Mouse (Mus musculus): Measurements from ENCODE around the gene Six1. TPM values are rescaled to one million over a fixed set of nuclear protein-coding genes. Genes with fewer than 3 reads are reported as not detected.
"Not testable (repeated sequence)": the region's sequence is repeated elsewhere in the genome, so short reads cannot be mapped to it uniquely, and the experiment has no call there.

The Six1 gene
- polyA plus RNA-seq, 1 experiment from 2014 or later: not detected

DNA sequence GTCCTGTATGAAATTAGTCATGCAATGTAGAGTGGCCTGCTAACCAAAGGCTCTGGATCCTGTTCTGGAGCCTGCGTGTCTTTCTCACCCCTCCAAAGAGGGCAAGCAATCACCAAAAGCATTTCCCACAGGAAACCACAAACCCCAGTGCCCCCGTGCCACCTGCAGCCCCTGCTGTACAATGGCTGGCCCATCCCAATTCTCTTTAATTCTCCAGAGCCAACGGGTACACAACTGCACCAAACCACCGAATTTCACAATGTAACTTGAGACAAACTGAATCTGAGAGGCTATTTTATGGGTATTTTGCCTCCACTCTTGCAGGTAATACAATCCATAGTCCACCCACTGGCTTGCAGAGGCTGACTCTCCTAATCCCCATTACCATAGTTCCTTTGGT lies 22.4 kb downstream of the Six1 start:
- WGBS (ENCODE audit: missing documents): 9% methylated on average over 4 of the region's 4 CpGs
- Histone ChIP-seq H3K79me2 (ENCODE audit: inconsistent target) (no peaks in the 10 kb centered on the region), H3K27ac (no peak overlapping the region), H3K36me3 (ENCODE audit: inconsistent target) (no peaks in the 10 kb centered on the region), H3K4me3 (ENCODE audit: inconsistent target) (no peak overlapping the region)

DNA sequence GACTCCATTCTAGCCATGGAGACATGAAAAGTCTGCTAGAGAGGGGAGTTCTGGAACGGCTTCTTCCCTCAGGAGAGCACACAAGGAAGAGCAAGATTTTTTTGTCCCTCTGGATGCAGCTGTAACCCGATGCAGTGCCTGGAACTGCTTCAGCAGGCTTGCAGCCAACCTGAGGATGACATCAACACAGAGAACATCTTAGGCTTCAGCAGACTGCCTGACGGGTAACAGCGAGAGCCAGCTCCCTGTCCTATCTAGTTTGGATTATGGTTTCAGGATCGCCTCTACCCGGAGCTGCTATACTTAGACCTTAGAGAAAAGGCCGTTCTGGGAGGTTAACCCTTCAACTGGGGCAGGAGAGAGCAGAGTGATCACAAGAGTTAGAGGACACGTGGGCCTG lies 28.2 kb downstream of the Six1 start:
- Histone ChIP-seq H3K4me3 (ENCODE audit: inconsistent target) (no peak overlapping the region), H3K27ac (no peak overlapping the region), H3K36me3 (ENCODE audit: inconsistent target) (no peaks in the 10 kb centered on the region), H3K79me2 (ENCODE audit: inconsistent target) (no peaks in the 10 kb centered on the region)
- WGBS (ENCODE audit: missing documents): 95% methylated on average over 8 of the region's 8 CpGs

DNA sequence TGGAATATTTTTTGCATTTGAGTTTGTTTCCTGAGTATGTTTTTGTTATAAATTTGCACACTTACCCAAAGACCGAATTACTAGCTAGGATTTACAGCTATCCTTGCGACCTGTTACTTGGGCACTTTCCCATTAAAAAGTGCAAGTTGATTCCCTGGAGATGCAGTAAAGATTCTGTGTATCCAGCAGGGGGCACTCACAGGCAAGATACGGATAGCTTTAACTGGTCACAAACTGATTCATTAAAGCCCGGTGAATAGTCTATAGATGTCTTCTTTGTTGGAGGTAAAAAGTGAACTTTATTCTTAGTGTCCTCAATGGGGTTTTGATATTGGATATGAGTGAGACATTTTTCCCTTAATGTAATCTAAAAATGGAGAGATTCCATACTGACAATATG lies 32.7 kb downstream of the Six1 start:
- H3K27ac ChIP-seq: no peak overlapping the region
- H3K4me3 ChIP-seq (ENCODE audit: inconsistent target): no peak overlapping the region
- no peaks in the 10 kb centered on the region for H3K36me3 ChIP-seq (ENCODE audit: inconsistent target)
- no peaks in the 10 kb centered on the region for H3K79me2 ChIP-seq (ENCODE audit: inconsistent target)
- WGBS (ENCODE audit: missing documents): 10% methylated on average over 4 of the region's 4 CpGs

DNA sequence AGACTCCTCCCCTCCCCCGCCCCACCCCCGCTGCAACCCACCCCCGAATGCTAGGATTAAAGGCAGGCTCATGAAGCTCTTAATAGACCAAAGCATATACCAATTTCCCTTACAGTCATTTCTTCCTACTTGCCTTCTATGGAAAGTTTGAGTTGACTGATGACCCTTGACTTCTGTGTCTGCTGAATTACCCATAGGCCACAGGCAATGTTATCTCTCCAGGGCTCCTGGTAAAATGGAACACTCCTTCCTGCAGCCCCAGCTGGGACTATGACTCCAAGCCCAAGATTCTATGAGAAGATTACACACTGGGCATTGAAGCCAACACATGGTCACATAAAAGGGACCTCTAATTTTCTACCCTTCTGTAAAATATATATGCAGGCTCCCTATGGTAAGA lies 33.3 kb downstream of the Six1 start:
- Histone ChIP-seq H3K4me3 (ENCODE audit: inconsistent target) (no peak overlapping the region), H3K79me2 (ENCODE audit: inconsistent target) (no peaks in the 10 kb centered on the region), H3K27ac (no peak overlapping the region), H3K36me3 (ENCODE audit: inconsistent target) (no peaks in the 10 kb centered on the region)
- WGBS (ENCODE audit: missing documents): 33% methylated on average over 1 of the region's 3 CpGs

DNA sequence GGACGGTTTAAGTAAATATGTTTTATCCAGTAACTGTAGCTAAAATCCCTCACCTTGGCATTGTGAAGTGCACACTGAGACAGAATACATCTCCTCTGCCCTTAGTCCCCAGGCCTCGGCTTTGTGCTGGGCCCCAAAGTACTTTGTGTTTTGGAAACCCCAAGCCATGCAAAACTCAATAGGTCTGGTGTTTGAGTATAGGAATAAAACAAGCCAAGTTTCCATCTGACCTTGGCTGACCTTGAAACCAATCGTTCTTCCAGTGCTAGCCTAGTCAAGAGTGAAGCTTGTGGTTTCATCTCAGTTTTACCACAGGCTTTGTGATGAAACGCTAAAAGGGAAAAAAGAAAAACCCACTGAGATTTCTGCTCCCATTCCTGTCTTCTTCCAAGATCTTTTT lies 34.8 kb downstream of the Six1 start:
- 54% methylated on average over 4 of the region's 4 CpGs for WGBS (ENCODE audit: missing documents)
- H3K4me3 ChIP-seq (ENCODE audit: inconsistent target): no peak overlapping the region
- no peaks in the 10 kb centered on the region for H3K36me3 ChIP-seq (ENCODE audit: inconsistent target)
- H3K79me2 ChIP-seq (ENCODE audit: inconsistent target): no peaks in the 10 kb centered on the region
- H3K27ac ChIP-seq: no peak overlapping the region

DNA sequence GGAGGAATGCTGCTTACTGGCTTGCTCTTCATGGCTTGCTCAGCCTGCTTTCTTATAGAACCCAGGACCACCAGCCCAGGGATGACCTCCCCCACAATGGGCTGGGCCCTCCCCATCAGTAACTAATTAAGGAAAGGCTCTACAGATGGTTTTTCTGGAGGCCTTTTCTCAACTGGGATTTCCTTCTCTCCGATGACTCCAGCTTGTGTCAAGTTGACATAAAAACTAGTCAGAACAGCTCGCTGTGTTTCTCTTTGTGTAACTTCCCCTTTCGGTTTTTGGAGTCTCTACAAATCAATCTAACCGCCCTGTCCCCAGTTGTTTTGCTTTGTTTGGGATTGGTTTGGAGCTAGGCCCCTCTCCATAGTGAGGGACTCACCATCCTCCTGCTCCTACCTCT lies 37.5 kb downstream of the Six1 start:
- Histone ChIP-seq H3K4me3 (ENCODE audit: inconsistent target) (no peak overlapping the region), H3K27ac (no peak overlapping the region), H3K36me3 (ENCODE audit: inconsistent target) (no peaks in the 10 kb centered on the region), H3K79me2 (ENCODE audit: inconsistent target) (no peaks in the 10 kb centered on the region)
- WGBS (ENCODE audit: missing documents): 10% methylated on average over 4 of the region's 4 CpGs

DNA sequence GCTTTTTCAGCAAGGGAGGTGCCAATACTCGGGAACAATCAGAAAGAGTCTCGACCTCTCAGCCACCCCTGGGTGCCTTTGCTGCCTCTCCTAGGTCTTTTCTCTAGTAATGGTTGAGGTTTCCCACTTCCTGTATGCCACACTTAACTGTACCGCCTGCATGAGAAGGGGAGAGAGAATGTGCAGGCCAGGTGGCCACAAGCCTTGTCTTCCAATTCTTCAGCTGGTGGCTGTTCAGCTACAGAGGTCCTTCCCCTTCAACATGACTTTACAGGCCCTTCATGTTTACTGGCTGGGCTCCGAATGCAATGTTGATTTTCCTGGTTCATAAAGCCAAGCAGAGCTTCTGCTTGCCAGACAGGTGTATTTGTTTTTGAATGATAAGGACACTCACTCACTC lies 39.4 kb downstream of the Six1 start:
- Histone ChIP-seq H3K79me2 (ENCODE audit: inconsistent target) (no peaks in the 10 kb centered on the region), H3K27ac (no peak overlapping the region), H3K4me3 (ENCODE audit: inconsistent target) (no peak overlapping the region), H3K36me3 (ENCODE audit: inconsistent target) (no peaks in the 10 kb centered on the region)
- 39% methylated on average over 4 of the region's 4 CpGs for WGBS (ENCODE audit: missing documents)

DNA sequence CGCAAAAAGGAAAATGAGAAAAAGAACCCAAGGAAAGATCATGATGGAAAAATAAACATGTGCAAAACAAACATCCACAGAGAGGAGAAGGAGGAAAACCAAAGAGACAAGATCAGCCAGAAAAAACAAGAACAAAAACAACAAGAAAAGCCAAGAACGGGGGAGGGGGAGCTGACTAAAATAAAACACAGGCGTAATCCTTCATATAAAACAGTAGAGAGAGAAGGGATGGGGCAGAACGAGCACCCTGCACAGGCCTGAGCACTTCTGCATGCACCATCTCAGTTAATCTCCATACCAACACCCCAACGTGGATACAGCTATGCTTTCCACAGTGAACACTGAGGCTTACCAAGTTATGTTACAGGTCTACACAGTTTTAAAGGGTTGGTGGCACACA lies 40.9 kb downstream of the Six1 start:
- no peaks in the 10 kb centered on the region for H3K79me2 ChIP-seq (ENCODE audit: inconsistent target)
- H3K27ac ChIP-seq: no peak overlapping the region
- WGBS (ENCODE audit: missing documents): 90% methylated on average over 5 of the region's 5 CpGs
- H3K36me3 ChIP-seq (ENCODE audit: inconsistent target): no peaks in the 10 kb centered on the region
- no peak overlapping the region for H3K4me3 ChIP-seq (ENCODE audit: inconsistent target)

DNA sequence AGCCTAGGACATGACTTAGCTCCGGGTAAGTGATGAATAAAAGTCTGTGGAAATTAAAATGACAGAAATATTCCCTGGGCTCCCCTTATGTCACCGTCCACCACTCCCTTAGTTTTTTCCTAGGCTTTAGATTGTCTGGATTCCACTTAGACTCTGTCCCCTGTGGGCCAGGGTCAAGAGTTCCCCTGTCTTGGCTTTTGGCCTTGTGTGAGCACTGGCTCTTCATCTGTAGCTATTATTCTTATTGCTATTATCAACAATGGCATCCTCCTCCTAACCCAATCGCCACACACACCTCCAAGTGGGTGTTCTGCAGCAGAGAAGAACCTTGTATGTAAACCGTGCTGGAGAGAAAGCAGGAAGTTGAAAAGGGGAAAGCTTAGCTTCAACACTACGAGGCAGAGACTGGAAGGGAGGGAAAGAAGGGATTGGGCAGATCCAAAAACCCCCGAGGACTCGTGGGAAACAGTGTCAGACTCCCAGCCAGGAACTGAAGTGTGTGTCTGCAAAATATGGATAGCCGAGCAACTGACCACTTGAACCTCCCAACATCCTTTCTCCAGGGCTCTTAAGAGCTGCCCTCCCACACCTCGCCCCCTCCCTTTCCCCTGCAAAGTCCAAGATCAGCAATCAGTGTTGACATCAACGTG lies 41.4 kb downstream of the Six1 start:
- WGBS (ENCODE audit: missing documents): 51% methylated on average over 10 of the region's 10 CpGs
- Histone ChIP-seq H3K79me2 (ENCODE audit: inconsistent target) (no peaks in the 10 kb centered on the region), H3K27ac (no peak overlapping the region), H3K36me3 (ENCODE audit: inconsistent target) (no peaks in the 10 kb centered on the region), H3K4me3 (ENCODE audit: inconsistent target) (no peak overlapping the region)

DNA sequence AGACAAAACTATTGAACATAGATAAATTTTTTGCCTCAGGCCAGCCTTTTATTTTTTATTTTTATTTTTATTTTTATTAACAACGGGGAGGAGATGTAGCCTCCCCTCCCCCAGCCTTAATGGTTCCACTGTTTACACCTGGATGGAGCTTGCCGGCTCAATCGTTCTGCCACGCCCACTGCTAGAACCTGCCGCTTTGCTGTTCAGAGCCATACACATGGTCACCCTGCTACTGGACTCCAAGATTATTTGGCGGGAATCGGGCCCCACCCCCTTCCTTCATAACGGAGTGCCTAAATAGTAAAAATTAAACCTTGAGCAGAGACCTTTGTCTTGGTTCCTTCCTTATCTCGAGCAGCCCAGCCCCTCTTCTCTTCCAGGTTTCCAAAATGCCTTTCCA lies 50.8 kb downstream of the Six1 start:
- H3K4me3 ChIP-seq (ENCODE audit: inconsistent target); H3K36me3 ChIP-seq (ENCODE audit: inconsistent target); H3K27ac ChIP-seq; H3K79me2 ChIP-seq (ENCODE audit: inconsistent target): not testable (repeated sequence)
- WGBS (ENCODE audit: missing documents): 52% methylated on average over 9 of the region's 9 CpGs

DNA sequence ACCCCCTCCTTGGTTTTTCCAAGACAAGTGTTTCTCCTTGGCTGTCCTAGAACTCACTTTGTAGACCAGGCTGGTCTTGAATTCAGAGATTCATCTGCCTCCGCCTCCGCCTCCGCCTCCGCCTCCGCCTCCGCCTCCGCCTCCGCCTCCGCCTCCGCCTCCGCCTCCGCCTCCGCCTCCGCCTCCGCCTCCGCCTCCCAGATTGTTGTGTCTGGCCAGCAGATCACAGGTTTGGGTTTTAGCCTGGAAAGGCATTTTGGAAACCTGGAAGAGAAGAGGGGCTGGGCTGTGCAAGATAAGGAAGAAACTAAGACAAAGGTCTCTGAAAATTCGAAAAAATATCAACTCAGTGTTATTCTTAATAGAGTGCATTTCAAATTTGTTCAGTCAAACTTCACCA lies 51.4 kb downstream of the Six1 start:
- H3K4me3 ChIP-seq (ENCODE audit: inconsistent target); H3K27ac ChIP-seq; H3K79me2 ChIP-seq (ENCODE audit: inconsistent target); H3K36me3 ChIP-seq (ENCODE audit: inconsistent target): not testable (repeated sequence)
- WGBS (ENCODE audit: missing documents): 61% methylated on average over 11 of the region's 17 CpGs

DNA sequence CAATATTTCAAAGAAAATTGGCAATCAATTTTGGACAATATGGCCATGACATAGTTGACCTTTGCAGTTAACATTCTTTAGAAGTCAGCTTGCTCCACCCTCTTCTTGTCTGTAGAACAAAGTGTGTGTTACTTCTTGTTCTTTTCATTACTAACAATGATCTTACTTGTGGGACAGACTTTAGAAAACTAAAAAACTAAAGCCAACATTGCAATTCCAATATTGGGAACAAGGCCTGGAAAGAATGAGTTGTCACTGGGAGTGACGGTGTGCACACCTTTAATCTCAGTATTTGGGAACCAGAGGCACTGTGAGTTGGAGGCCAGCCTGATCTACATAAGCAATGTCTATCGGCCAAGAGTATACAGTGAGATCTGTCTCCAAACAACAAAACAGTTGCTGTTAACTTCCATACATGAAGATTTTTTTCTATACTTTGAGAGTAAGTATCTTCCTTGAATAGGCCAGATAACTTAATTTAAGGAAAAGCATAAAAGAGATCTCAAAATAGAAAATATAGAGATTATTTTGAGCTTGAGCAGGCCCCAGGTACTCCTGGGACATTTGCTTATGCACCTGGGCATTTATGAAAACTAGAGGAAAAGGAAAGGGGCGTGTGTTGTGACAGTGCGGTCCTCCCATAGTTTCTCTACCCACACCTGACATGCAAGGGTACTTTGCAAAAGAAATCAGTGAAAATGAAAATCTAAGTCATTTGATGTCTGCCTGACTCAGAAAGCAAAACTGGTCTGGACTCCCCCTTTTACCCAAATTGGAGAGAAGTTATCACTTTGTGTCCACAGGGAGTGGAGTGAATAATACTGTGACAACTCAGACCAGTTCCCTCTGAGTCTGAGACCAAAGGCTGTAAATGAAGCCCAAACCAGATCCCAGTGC lies 55.3 kb downstream of the Six1 start:
- H3K36me3 ChIP-seq (ENCODE audit: inconsistent target): no peaks in the 10 kb centered on the region
- no peak overlapping the region for H3K4me3 ChIP-seq (ENCODE audit: inconsistent target)
- H3K27ac ChIP-seq: no peak overlapping the region
- no peaks in the 10 kb centered on the region for H3K79me2 ChIP-seq (ENCODE audit: inconsistent target)
- 95% methylated on average over 4 of the region's 4 CpGs for WGBS (ENCODE audit: missing documents)

DNA sequence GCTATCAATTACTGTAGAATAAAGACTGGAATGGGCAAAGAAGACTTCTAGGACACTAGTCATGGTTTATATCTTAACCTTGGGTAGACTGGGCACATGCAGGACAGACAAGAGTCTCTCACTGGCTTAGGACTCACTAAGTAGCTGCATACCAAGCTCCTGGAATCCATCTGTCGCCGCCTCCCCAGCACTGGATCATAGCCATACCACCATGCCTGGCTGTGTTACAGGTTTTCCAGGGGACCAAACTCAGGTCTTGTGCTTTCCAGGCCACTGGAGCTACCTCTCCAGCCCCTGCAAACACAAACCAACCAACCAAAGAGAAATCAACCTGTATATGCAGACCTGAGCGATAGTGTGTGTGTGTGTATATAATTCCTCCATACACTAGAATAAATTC lies 57.0 kb downstream of the Six1 start:
- Histone ChIP-seq H3K36me3 (ENCODE audit: inconsistent target) (no peaks in the 10 kb centered on the region), H3K27ac (no peak overlapping the region), H3K79me2 (ENCODE audit: inconsistent target) (no peaks in the 10 kb centered on the region), H3K4me3 (ENCODE audit: inconsistent target) (no peak overlapping the region)
- 100% methylated on average over 3 of the region's 3 CpGs for WGBS (ENCODE audit: missing documents)

All from macrophage (primary cell).